Mouse (Mus musculus) embryo, embryonic 9.5 days (tissue): ENCODE data around the gene Scgb2b7.
"Not testable (repeated sequence)": the region's sequence is repeated elsewhere in the genome, so short reads cannot be mapped to it uniquely, and the experiment has no call there.

Experiments used
- DNase-seq: peaks from one replicate; pipeline ENCODE4 v3.0.0-alpha.2; 2017; ENCODE audit errors: extremely low spot score

Scgb2b7 gene

GRCm38 (mm10) chr7:31705657-31706056 lies at the start of gene Scgb2b7:
TSS of gene Scgb2b7 (minus strand) at chr7:31705757.
- not testable (repeated sequence) for DNase-seq

DNA sequence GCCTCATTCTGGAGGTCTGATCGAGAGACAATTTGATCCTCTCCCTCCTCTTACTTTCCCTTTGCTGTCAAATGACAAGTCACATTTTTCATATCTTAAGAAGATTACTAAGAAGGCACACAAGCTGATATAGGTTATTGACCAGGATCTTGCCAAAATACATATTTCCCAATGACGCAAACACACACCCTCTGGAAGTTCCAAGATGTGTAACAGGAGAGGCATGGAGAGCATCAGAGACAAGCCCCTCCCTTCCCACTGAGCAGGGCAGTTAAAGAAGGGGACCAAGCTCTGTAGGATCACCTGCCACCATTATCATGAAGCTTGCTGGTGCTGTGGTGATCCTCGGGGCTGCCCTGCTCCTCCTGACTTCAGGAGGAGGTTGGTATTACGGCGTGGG lies 6.8 kb upstream of the Scgb2b7 start, which contains the start of gene Scgb1b7:
Gene Scgb1b7 (plus strand): TSS at position 301 of the 400 bp plus-strand sequence.
- not testable (repeated sequence) for DNase-seq
